Mouse (Mus musculus): ENCODE data around the gene Ubxn6. TPM values are rescaled to one million over a fixed set of nuclear protein-coding genes. Genes with fewer than 3 reads are reported as not detected.
"Not testable (repeated sequence)": the region's sequence is repeated elsewhere in the genome, so short reads cannot be mapped to it uniquely, and the experiment has no call there.

The Ubxn6 gene
- polyA plus RNA-seq, 1 experiment: 57.1 TPM

- Histone ChIP-seq H3K36me3 (ENCODE audit: control insufficient read depth, insufficient read depth, low read length) (peaks cover 57% of the 10 kb centered on the region), H3K27ac (ENCODE audit: insufficient read depth, low read depth, low read length) (no peak overlapping the region), H3K4me3 (ENCODE audit: low read depth, low read length) (no peak overlapping the region), H3K27me3 (ENCODE audit: control insufficient read depth, insufficient read depth, low read length) (no peaks in the 10 kb centered on the region), H3K4me1 (ENCODE audit: control insufficient read depth, insufficient read depth, insufficient read length, low read length) (no peaks in the 10 kb centered on the region)
- TF ChIP-seq CTCF (IDR thresholded peaks at IDR 0.05; ENCODE audit: extremely low read depth, insufficient read length, insufficient replicate concordance, low read depth, low read length) (no peak), POLR2A (IDR thresholded peaks at IDR 0.05; ENCODE audit: low read depth, low read length) (no peak)
Measured at GRCm38 (mm10) chr17:56066451-56066850, 8.4 kb downstream of the Ubxn6 start.

GRCm38 (mm10) chr17:56065715-56066114 is 9.1 kb downstream of the Ubxn6 start:
- H3K4me3 ChIP-seq (ENCODE audit: low read depth, low read length); H3K27ac ChIP-seq (ENCODE audit: insufficient read depth, low read depth, low read length); H3K4me1 ChIP-seq (ENCODE audit: control insufficient read depth, insufficient read depth, insufficient read length, low read length); H3K27me3 ChIP-seq (ENCODE audit: control insufficient read depth, insufficient read depth, low read length): not testable (repeated sequence)
- H3K36me3 ChIP-seq (ENCODE audit: control insufficient read depth, insufficient read depth, low read length): peaks cover 49% of the 10 kb centered on the region
- WGBS: 73% methylated on average over 6 of the region's 6 CpGs

GRCm38 (mm10) chr17:56062081-56062480 is 12.7 kb downstream of the Ubxn6 start:
- Histone ChIP-seq H3K4me3 (ENCODE audit: low read depth, low read length) (no peak overlapping the region), H3K36me3 (ENCODE audit: control insufficient read depth, insufficient read depth, low read length) (peaks cover 22% of the 10 kb centered on the region), H3K4me1 (ENCODE audit: control insufficient read depth, insufficient read depth, insufficient read length, low read length) (no peaks in the 10 kb centered on the region), H3K27me3 (ENCODE audit: control insufficient read depth, insufficient read depth, low read length) (no peaks in the 10 kb centered on the region), H3K27ac (ENCODE audit: insufficient read depth, low read depth, low read length) (no peak overlapping the region)
- TF ChIP-seq POLR2A (IDR thresholded peaks at IDR 0.05; ENCODE audit: low read depth, low read length) (no peak), CTCF (IDR thresholded peaks at IDR 0.05; ENCODE audit: extremely low read depth, insufficient read length, insufficient replicate concordance, low read depth, low read length) (no peak)
- 83% methylated on average over 7 of the region's 7 CpGs for WGBS

GRCm38 (mm10) chr17:56057381-56058120 is 17.3 kb downstream of the Ubxn6 start:
- Histone ChIP-seq H3K27me3 (ENCODE audit: control insufficient read depth, insufficient read depth, low read length) (no peaks in the 10 kb centered on the region), H3K27ac (ENCODE audit: insufficient read depth, low read depth, low read length) (no peak overlapping the region), H3K4me1 (ENCODE audit: control insufficient read depth, insufficient read depth, insufficient read length, low read length) (no peaks in the 10 kb centered on the region), H3K36me3 (ENCODE audit: control insufficient read depth, insufficient read depth, low read length) (peaks cover 7% of the 10 kb centered on the region), H3K4me3 (ENCODE audit: low read depth, low read length) (no peak overlapping the region)
- no peak for TF ChIP-seq POLR2A (IDR thresholded peaks at IDR 0.05; ENCODE audit: low read depth, low read length)
- TF ChIP-seq CTCF (IDR thresholded peaks at IDR 0.05; ENCODE audit: extremely low read depth, insufficient read length, insufficient replicate concordance, low read depth, low read length): no peak
- 91% methylated on average over 11 of the region's 11 CpGs for WGBS

- no peak for TF ChIP-seq CTCF (IDR thresholded peaks at IDR 0.05; ENCODE audit: extremely low read depth, insufficient read length, insufficient replicate concordance, low read depth, low read length)
- no peak for TF ChIP-seq POLR2A (IDR thresholded peaks at IDR 0.05; ENCODE audit: low read depth, low read length)
- H3K4me3 ChIP-seq (ENCODE audit: low read depth, low read length): no peak overlapping the region
- 67% methylated on average over 4 of the region's 4 CpGs for WGBS
- H3K27ac ChIP-seq (ENCODE audit: insufficient read depth, low read depth, low read length): no peak overlapping the region
- no peaks in the 10 kb centered on the region; the same call in 1 of the 2 replicates for H3K4me1 ChIP-seq (ENCODE audit: control insufficient read depth, insufficient read depth, insufficient read length, low read length)
- no peaks in the 10 kb centered on the region for H3K27me3 ChIP-seq (ENCODE audit: control insufficient read depth, insufficient read depth, low read length)
- H3K36me3 ChIP-seq (ENCODE audit: control insufficient read depth, insufficient read depth, low read length): peaks cover 7% of the 10 kb centered on the region
Measured at GRCm38 (mm10) chr17:56055945-56056678, 18.7 kb downstream of the Ubxn6 start.

DNA sequence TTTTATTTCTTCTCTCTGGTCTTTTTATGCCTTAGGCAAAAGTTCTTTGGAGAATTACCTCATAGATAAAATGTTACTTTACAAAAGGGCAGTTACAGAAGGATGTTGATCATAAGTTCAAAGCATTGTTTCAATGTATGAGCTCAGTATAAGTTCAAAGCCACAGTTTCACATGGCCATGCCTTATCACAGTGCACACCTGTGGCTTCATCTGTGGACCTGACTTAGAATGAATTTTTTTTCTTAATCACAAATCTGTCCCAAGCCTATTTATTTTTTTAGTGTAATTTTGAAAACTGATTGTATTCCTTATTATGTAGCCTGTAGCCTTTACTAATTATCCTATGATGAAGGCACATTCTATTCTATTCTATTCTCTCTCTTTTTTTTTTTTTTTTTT is 19.9 kb downstream of the Ubxn6 start:
- TF ChIP-seq POLR2A (IDR thresholded peaks at IDR 0.05; ENCODE audit: low read depth, low read length): no peak
- no peak for TF ChIP-seq CTCF (IDR thresholded peaks at IDR 0.05; ENCODE audit: extremely low read depth, insufficient read length, insufficient replicate concordance, low read depth, low read length)
- Histone ChIP-seq H3K27me3 (ENCODE audit: control insufficient read depth, insufficient read depth, low read length) (no peaks in the 10 kb centered on the region), H3K27ac (ENCODE audit: insufficient read depth, low read depth, low read length) (no peak overlapping the region), H3K4me1 (ENCODE audit: control insufficient read depth, insufficient read depth, insufficient read length, low read length) (no peaks in the 10 kb centered on the region; the same call in 1 of the 2 replicates), H3K4me3 (ENCODE audit: low read depth, low read length) (no peak overlapping the region), H3K36me3 (ENCODE audit: control insufficient read depth, insufficient read depth, low read length) (peaks cover 6% of the 10 kb centered on the region)

DNA sequence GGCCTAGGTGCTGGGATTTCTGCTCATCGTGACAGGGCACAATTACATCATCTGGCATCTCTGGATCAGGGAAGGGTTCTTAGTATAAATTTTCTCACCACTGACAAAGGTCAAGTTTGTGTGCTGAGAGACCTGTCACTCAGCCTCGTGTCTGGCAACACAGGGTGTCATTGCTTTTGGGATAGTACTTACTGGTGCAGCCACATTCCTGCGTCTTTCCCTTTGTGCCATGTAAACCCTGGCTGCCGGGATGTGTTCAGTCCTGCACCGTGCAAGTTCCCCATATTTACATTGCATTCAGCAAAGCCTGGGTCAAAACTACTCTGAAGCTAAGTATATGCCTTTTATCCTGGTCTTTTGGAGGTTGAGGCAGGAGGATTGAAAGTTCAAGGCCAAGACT is 23.5 kb downstream of the Ubxn6 start:
- peaks cover 14% of the 10 kb centered on the region for H3K36me3 ChIP-seq (ENCODE audit: control insufficient read depth, insufficient read depth, low read length)
- no peak overlapping the region for H3K4me3 ChIP-seq (ENCODE audit: low read depth, low read length)
- TF ChIP-seq POLR2A (IDR thresholded peaks at IDR 0.05; ENCODE audit: low read depth, low read length) (no peak), CTCF (IDR thresholded peaks at IDR 0.05; ENCODE audit: extremely low read depth, insufficient read length, insufficient replicate concordance, low read depth, low read length) (no peak)
- H3K27me3 ChIP-seq (ENCODE audit: control insufficient read depth, insufficient read depth, low read length): no peaks in the 10 kb centered on the region
- H3K4me1 ChIP-seq (ENCODE audit: control insufficient read depth, insufficient read depth, insufficient read length, low read length): no peaks in the 10 kb centered on the region; the same call in 1 of the 2 replicates
- 68% methylated on average over 5 of the region's 5 CpGs for WGBS
- peak overlapping the region; percentile 58 for H3K27ac ChIP-seq (ENCODE audit: insufficient read depth, low read depth, low read length)

All from small intestine, adult 2 months (tissue).